Mouse (Mus musculus) right cerebral cortex, adult 2 months (tissue): ENCODE results near the gene Pigl.
A peak's percentile ranks its signal among the peaks of the same experiment; 100 is the strongest.
"Not testable (repeated sequence)": the region's sequence is repeated elsewhere in the genome, so short reads cannot be mapped to it uniquely, and the experiment has no call there.

ENCODE experiments used
- DNase-seq, 2 experiments: peaks; one replicate each; pipeline ENCODE4 v3.0.0; 2021 to 2022; ENCODE audit warnings: low spot score in 2 of 2

Pigl gene

DNA sequence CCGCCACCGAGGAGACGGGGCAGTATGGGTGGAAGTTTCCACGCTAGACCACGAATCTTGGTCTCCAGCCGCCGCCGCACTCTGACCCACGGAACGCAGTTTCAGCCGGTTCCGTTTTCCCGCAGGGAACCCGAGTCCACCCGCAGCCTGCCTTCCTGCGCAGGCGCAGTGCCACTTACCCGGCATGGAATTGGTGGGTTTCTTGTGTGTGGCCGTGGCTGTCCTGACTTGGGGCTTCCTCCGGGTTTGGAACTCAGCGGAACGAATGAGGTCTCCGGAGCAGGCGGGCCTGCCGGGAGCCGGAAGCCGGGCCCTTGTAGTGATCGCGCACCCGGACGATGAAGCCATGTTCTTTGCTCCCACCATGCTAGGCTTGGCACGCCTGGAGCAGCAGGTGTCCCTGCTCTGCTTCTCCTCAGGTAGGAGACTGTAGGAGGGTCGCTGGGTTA, at the start of gene Pigl, which contains the start of gene Ncor1:
Gene Pigl, plus strand, starts transcription at position 185 of the 449 bp plus-strand sequence.
Gene Ncor1, minus strand, starts transcription at position 266 of the 449 bp plus-strand sequence.
- DNase-seq, result peak; percentile 88 to 89

DNA sequence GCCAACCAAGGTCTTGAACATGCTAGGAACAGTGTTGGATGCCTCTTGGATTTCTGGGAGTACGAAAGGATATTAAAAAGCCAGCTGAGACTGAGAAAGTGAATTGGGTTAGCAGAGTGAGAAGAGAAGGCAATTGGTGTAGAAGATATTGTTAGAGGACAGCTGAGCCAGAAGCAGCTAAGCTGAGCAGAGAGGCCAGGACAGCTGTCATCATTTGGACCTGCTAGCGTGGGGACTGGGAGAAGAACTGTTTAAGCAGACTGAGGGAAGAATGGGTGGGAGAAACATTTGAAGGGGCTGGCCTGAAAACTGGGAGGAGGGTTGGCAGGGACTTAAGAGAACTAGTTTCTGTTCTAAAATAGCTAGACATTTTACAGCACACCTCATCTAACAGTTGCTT, 49.4 kb upstream of the Pigl start:
- no peak for DNase-seq

DNA sequence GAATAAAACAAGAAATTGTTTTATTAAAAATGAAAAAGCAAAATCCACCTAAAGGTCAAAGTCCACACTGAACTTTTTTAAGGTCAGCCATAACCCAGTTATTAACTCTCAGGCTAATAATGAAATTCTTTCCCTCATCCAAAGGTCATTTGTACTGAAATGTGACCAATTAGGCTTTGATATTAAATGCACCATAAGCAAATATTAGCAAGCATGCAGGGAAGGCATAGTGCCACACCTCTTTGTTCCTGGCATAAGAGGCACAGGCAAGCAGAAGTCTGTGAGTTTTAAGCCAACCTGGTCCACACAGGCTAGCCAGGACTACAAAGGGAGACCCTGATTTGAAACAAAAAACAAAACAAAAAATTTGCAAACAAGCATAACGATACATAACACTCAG, 48.6 kb upstream of the Pigl start:
- no peak for DNase-seq

DNA sequence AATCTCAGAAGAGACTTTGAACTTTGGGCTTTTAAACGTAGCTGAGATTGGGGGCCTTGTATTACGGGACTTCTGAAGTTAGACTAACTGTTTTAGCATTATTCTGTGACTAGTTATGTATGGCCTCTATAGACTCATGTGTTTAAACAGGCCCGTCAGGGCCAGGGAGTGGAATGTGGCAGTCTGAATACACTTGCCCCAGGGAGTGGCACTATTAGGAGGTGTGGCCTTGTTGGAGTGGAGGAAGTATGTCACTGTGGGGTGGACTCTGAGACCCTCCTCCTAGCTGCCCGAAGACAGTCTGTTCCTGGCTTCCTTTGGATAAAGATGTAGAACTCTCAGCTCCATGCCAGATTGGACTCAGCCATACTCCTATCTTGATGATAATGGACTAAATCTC, 43.2 kb upstream of the Pigl start:
- DNase-seq, result no peak

DNA sequence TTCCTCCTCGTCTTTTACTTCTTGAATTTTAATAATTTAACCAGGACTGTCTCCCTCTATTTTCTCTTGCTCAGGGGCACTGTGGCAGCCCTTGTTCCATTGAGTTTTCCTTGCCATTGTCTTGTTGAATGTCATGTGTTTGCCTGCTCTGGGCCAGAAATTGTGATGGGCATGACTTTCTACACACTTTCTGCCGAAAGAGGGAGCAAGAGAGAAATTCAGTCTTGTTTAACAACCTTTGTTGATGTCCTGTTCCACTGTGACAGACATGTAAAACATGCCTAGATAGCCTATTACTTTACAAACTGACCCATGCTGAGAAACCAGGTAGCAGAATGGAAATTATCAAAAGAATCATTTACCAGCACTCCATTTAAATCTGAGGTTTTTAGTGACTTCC, 33.7 kb upstream of the Pigl start:
- DNase-seq, result no peak

DNA sequence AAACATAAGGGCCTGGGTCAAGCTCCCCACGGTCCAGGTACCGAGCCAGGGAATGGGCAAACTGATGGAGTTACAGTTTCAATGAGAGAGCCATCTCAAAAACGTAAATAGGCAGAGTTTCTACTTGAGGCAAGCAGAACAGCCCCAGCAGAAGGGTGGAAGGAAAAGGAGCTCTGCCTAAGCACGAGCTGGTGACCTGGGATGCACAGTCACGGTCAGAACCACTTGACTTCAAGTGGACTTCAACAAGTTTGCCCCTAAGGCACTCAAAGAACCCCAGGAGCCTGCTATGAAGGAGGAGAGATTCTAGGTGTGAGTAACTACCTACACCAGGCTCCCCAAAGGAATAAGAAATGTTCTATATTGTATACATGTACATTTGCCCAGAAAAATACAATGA, 32.0 kb upstream of the Pigl start:
- DNase-seq, result no peak

DNA sequence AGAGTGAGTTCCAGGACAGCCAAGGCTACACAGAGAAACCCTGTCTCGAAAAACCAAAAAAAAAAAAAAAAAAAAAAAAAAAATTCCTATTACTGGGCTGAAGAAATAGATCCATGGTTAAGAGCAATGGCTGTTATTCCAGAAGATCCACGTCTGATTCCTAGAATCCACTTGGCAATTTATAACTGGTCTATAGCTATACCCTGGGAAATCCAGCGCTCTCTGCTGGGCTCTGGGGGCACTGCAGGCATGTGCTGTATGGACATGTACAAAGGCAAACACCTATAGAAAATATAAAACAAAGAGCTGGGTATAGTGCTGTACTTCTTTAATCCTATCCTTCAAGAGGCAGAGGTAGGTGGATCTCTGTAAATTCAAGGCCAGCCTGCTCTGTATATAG, 31.2 kb upstream of the Pigl start:
- no peak for DNase-seq

DNA sequence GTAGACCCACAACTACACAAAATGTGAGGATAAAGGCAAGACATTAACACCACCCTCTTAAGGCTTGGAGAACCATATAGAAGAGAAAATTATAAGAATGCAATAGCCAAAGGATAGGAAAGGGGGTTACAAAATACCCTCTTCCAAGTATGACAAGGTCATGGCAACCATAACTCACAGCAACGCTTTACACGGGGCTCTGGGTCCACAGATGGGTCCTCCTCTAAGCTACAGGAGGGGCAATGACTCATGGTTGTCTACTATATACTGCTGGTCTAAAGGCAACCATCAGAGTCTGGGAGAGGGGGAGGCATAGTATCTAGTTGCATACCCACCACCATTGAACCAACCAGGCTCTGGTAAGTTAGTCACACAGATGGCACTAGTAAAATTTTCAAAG, 26.0 kb upstream of the Pigl start:
- no peak for DNase-seq

DNA sequence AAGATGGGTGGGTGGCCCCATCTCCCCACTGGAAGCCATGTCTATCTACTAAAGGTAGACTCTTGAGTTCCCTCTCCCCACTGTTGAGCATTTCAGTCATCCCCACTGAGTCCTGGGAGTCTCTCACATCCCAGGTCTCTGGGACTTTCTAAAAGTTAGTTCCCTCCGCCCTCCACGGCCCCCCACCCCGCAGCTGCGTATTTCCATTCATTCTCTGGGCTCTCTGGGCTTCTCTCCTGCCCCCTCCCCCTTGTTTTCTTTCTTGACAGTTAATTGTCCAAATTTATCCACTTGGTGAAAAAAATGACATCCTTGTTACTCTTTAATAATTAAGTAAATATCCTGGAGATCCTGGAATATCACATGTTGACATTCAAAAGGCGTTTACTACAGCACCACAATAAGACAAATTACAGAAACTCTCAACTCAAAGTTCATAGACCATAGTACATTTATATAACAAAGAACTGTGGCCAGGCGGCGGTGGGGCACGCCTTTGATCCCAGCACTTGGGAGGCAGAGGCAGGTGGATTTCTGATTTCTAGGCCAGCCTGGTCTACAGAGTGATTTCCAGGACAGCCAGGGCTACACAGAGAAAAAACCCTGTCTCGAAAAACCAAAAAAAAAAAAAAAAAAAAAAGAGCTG, 17.5 kb upstream of the Pigl start:
- DNase-seq, result no peak

DNA sequence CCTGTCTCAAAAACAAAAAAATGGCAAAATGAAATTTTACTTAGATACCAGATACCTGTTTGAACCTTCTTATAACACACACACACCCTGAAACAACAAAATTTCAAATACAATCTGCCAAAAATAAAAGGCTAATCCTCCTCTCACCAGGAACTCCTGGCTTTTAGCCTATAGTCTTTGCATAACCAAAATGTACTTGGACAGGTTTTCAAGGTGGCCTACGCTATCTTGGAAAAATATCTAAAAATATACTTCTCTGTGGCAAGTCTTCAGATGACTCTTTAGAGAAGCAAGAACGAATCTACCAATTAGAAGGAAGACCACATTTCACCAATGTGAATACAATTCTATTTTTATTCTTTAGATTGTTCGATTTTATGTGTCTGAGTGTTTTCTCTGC, 12.5 kb upstream of the Pigl start:
- no peak for DNase-seq

DNA sequence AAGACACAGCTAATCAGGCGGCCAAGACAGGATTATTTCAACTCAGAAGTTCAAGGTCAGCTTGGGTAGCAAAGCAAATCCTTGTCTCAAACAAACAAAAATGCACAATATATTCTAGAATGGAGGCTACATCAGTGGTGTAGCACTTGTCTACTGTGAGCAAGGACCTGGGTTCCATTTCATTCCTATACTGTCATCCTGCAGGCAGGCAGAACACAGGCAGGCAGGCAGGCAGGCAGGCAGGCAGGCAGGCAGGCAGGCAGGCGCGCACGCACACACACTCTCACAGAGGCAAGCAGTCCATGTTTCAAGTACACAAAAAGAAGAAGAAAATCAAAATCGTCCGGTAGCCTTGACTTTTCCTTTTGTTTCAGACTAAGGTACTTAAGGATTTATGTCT, 9.3 kb upstream of the Pigl start:
- DNase-seq, result no peak

DNA sequence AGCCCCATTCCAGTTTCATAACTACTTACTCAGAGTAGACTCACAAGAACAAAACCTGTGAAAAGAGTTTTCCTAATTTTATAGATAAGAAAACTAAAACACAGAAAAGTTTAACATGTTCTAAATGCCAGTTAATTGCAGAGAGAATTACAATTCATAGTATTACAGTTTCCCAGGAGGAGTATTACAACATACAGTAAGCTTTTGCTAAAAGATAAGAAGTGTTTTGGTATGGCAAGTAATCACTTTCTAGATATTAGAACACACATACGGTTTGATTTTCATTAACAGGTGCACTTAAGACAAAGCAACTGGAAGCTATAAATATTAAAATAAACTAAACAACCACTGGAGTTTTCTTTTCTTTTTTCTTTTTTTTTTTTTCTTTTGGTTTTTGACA, 3.1 kb upstream of the Pigl start:
- no peak for DNase-seq

DNA sequence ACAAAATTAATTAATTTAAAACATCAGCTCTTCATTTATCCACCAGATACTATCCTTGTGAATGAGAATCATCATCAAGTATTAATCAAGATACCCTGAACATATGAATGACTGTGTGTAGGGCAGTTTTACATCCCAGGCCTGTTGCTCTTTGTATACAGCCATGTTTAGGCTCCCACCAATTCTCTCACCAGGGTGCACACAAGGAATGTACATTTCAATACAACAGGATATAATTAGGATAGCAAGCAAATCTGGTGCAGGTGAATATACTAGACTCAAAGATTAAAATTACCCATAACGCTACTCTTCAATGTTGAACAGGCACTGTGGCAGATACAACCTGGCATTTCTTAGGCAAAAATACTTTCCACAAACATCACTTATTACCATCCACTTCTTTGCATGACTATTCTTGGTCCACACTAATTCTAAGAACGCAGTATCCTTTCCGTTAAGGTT, 2.2 kb upstream of the Pigl start:
- DNase-seq, result no peak

DNA sequence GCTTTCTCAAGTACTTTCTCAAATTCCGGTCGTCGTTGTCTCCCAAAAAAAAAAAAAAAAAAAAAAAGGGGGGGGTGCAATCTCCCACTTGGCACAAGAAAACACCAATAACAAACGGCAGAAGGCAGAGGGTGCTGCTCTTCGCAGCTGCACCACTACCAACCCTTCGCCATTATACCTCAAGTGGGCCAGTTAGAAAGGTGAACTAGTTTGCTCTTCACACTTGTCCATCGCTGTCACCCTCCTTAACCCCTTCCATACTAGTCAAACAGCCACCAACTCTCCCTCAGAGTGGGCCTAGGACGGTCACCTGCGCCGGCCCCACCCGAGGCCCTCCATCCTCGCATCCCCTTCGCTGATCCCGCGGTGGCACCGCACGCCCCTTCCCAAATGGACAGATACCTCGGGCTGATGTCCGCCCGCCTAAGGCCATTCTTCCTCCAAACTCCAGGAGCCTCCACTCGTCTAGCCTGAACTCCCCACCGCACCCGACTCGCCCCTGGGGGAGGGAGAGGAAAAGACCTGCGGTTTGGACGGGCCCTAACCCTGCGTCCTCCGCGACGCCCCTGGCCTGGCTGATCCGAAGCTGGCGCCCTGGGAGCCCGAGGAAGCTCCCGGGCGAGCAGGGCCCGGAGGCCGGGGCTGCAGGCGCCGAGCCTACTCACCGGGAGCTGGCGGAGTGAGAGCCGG, 1.6 kb upstream of the Pigl start:
- DNase-seq, result peak; percentile 17 to 48

DNA sequence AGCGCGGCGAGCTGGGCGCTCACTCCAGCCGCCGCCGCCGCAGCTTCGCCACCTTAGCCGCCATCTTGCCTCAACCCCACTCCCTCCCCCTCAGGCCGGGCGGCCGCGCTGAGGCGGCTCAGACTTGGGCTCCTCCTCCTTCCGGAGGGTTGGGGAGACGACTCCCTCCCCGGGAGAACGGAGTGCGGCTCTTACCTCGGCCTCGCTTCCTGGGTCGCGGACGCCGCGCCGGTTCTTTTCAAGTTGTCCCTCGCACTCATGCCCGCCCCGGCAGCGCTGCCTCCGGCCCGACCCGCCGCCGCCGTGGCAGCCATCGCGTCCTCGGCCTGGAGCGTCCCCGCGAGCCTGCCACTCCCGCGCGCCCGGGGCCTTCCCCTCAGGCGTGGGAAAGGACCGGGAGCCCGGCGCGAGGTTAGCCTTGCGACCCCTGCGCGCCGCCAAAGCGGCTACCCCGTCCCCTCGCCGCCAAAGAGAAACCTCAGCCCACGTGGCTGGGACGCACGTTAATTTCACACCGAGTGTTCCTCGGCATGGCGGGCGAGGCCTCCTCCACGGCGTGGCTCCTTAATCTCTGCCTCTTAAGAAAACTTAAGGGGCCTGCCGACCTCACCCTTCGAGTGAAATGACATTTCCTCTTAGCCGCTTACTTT, 894 bp upstream of the Pigl start:
- peak; percentile 80 to 84 for DNase-seq

DNA sequence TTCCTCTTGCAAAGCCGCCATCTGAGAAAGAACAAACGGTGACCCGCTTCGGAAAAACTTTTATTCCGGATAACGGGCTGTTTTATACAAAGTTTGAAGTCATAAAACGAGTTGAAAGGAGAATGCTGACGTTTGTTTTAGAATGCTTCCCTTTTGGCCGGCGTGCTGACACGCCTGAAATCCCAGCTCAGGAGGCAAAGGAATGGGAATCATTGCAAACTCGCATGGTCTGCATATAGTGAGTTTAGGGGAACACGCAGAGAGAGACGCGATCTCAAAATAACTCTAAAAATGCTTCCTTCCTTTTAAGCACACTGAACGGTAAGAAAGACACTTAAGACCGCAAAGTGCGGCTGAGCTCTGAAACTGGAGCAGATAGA, 379 bp upstream of the Pigl start:
- DNase-seq, result no peak

DNA sequence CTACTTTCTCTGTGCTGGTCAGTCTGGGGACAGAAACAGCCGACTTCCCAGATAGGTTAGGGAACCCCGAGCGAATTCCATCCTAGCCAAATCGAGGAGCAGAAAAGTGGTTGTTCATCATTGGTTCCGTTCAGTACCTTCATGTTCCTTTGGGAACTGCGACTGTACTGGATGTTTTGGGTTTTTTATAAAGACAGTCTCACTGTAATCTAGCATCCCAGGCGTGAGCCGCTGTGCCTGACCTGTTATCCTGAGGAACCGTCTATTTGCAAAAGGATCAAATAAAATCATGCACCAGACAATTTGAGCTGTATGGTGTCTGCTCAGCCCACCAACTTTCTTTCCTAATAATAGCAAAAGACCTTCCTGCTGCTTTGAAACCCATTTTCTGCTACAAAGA, 520 bp downstream of the Pigl start:
- DNase-seq, result no peak

DNA sequence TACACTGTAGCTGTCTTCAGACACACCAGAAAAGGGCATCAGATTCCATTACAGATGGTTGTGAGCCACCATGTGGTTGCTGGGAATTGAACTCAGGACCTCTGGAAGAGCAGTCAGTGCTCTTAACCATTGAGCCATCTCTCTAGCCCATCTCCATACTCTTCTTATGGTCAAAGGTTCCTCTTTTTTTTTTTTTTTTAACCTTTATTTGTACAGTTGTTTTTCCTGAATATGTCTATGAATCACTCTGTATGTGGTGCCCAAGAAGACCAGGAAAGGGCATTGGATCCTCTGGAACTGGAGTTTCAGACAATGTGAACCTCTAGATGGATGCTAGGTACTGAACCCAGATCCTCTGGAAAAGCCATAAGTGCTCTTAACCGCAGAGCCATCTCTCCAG, 4.3 kb downstream of the Pigl start:
- not testable (repeated sequence) for DNase-seq

DNA sequence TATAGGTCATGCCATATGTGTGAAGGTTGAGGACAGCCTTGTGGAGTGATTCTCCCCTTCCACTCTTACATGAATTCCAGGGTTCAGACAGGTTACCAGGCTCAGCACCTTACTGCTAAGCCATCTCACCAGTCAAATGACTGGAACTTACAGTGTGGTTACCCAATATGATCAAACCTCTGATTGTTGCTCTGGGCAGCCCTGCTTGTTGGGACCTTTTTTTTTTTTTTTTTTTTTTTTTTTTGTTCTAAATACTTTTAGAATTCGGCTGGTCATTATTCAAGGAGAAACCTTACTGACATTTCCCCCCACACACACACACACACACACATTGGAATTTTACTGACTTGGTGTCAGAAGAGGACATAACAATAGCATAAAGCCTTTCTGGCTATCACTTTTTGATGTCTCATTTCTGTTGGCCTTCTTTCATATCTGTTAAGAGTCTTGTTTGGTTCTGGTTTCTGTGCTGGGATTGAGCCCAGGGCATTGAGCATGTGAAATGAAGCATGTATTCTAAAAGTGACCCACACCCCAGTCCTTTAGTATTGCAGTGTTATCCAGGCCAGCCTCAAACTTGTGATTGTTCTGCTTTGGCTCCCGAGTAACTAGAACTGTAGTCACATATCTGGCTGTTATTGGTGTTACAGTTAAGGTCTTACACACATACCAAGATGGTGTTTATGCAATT, 5.1 kb downstream of the Pigl start:
- DNase-seq, result no peak

DNA sequence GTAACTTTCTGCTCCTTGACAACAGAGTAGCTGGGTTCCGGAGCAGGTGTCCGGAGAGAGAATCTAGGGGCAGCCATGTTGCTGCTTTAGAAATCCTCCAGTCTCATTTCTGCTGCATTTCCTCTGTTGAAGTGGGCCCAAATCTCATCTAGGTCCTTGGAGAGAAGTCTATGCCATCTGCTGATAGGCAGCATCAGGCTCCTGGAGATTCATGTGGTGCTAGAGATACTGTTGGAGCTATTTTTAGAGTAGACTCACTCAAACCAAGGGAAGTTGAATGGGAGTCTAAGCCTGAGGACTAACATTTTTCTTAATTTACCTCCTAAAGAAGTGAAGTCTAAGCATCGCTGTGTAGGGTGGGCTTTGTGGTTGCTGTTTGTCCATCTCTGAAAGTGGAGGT, 6.4 kb downstream of the Pigl start:
- no peak for DNase-seq

DNA sequence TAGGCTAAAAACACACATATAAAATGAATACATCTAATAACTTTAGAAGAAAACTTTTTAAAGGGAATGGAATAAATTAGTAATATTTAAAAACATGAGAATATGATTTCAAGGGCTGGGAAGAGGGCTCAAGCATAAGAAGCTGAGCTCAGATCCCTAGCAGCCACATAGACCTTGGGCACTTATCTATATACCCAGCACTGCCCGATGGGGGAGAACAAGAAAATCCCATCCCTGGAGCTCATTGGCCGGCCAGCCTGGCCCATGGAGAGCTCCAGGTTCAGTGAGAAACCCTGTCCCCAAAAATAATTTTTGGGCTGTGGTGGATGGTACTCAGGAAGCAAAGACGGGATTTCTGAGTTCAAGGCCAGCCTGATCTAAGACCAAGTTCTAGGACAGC, 7.6 kb downstream of the Pigl start:
- DNase-seq, result no peak

DNA sequence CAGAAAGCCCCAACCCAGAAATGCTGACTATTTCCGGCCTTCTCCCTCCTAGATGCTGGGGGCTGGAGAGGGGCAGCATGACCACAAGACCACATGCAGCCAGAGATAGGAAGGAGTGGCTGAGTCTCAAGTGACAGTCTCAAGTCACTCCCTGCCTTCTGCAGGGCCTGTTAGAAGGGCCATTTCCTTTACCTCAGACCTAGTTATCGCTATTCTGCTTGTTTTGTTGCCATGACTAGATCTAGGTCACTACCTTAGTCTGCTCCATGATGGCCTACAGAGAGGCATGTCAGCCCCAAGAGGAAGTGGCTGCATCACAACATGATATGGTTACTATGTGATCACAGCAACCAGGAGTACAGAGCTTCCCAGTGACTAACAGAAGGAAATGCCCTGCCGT, 8.3 kb downstream of the Pigl start:
- no peak for DNase-seq
